Mouse (Mus musculus): ENCODE results near the gene Arhgdib. TPM values are rescaled to one million over a fixed set of nuclear protein-coding genes. Genes with fewer than 3 reads are reported as not detected.
"Not testable (repeated sequence)": the region's sequence is repeated elsewhere in the genome, so short reads cannot be mapped to it uniquely, and the experiment has no call there.

The Arhgdib gene
- polyA plus RNA-seq, 1 experiment from 2014 or later, result 16.6 TPM

- Histone ChIP-seq H3K27me3 (ENCODE audit: control insufficient read depth, insufficient read depth, low read length) (no peaks in the 10 kb centered on the region), H3K4me2 (ENCODE audit: low read length) (no peak overlapping the region), H3K27ac (replicated peaks; ENCODE audit: low read depth, low read length) (no peak overlapping the region), H3K9ac (replicated peaks; ENCODE audit: low read length) (no peak overlapping the region), H3K4me3 (replicated peaks; ENCODE audit: low read depth, low read length) (no peak overlapping the region), H3K4me1 (ENCODE audit: control insufficient read depth, insufficient read depth, low read length) (no peaks in the 10 kb centered on the region), H3K9me3 (ENCODE audit: control insufficient read depth, low read length) (no peaks in the 10 kb centered on the region), H3K36me3 (ENCODE audit: control insufficient read depth, insufficient read depth, low read length) (no peaks in the 10 kb centered on the region)
- ATAC-seq (ENCODE audit: low FRiP score, low TSS enrichment), result no peak
- DNase-seq, result no peak
- WGBS, result 70% methylated on average over 15 of the region's 15 CpGs
Observed at GRCm38 (mm10) chr6:136894532-136895339, 47.0 kb downstream of the Arhgdib start.

GRCm38 (mm10) chr6:136892002-136892401 is 49.7 kb downstream of the Arhgdib start:
- no peak overlapping the region for H3K4me3 ChIP-seq (replicated peaks; ENCODE audit: low read depth, low read length)
- no peaks in the 10 kb centered on the region for H3K4me1 ChIP-seq (ENCODE audit: control insufficient read depth, insufficient read depth, low read length)
- no peak overlapping the region for H3K9ac ChIP-seq (replicated peaks; ENCODE audit: low read length)
- 90% methylated on average over 2 of the region's 2 CpGs for WGBS
- no peaks in the 10 kb centered on the region for H3K27me3 ChIP-seq (ENCODE audit: control insufficient read depth, insufficient read depth, low read length)
- no peak overlapping the region for H3K27ac ChIP-seq (replicated peaks; ENCODE audit: low read depth, low read length)
- H3K9me3 ChIP-seq (ENCODE audit: control insufficient read depth, low read length), result no peaks in the 10 kb centered on the region
- no peaks in the 10 kb centered on the region for H3K36me3 ChIP-seq (ENCODE audit: control insufficient read depth, insufficient read depth, low read length)
- no peak for DNase-seq
- no peak for ATAC-seq (ENCODE audit: low FRiP score, low TSS enrichment)
- no peak overlapping the region for H3K4me2 ChIP-seq (ENCODE audit: low read length)

- H3K4me1 ChIP-seq (ENCODE audit: control insufficient read depth, insufficient read depth, low read length), result no peaks in the 10 kb centered on the region
- H3K9me3 ChIP-seq (ENCODE audit: control insufficient read depth, low read length), result no peaks in the 10 kb centered on the region
- H3K27me3 ChIP-seq (ENCODE audit: control insufficient read depth, insufficient read depth, low read length), result no peaks in the 10 kb centered on the region
- H3K4me2 ChIP-seq (ENCODE audit: low read length), result no peak overlapping the region
- no peak overlapping the region for H3K27ac ChIP-seq (replicated peaks; ENCODE audit: low read depth, low read length)
- no peak overlapping the region for H3K9ac ChIP-seq (replicated peaks; ENCODE audit: low read length)
- ATAC-seq (ENCODE audit: low FRiP score, low TSS enrichment), result no peak
- no peak for DNase-seq
- no peak overlapping the region for H3K4me3 ChIP-seq (replicated peaks; ENCODE audit: low read depth, low read length)
- 94% methylated on average over 6 of the region's 6 CpGs for WGBS
- no peaks in the 10 kb centered on the region for H3K36me3 ChIP-seq (ENCODE audit: control insufficient read depth, insufficient read depth, low read length)
Observed at GRCm38 (mm10) chr6:136889554-136889953, 52.1 kb downstream of the Arhgdib start.

- H3K4me1 ChIP-seq (ENCODE audit: control insufficient read depth, insufficient read depth, low read length), result no peaks in the 10 kb centered on the region
- no peak for DNase-seq
- no peak overlapping the region for H3K27ac ChIP-seq (replicated peaks; ENCODE audit: low read depth, low read length)
- H3K9me3 ChIP-seq (ENCODE audit: control insufficient read depth, low read length), result no peaks in the 10 kb centered on the region
- H3K27me3 ChIP-seq (ENCODE audit: control insufficient read depth, insufficient read depth, low read length), result no peaks in the 10 kb centered on the region
- ATAC-seq (ENCODE audit: low FRiP score, low TSS enrichment), result no peak
- no peak overlapping the region for H3K9ac ChIP-seq (replicated peaks; ENCODE audit: low read length)
- H3K4me3 ChIP-seq (replicated peaks; ENCODE audit: low read depth, low read length), result no peak overlapping the region
- WGBS, result 82% methylated on average over 6 of the region's 6 CpGs
- H3K36me3 ChIP-seq (ENCODE audit: control insufficient read depth, insufficient read depth, low read length), result no peaks in the 10 kb centered on the region
- H3K4me2 ChIP-seq (ENCODE audit: low read length), result no peak overlapping the region
Observed at GRCm38 (mm10) chr6:136889067-136889466, 52.6 kb downstream of the Arhgdib start.

- WGBS, result 85% methylated on average over 9 of the region's 9 CpGs
- ATAC-seq (ENCODE audit: low FRiP score, low TSS enrichment) (no peak), DNase-seq (no peak)
- H3K36me3 ChIP-seq (ENCODE audit: control insufficient read depth, insufficient read depth, low read length), result no peaks in the 10 kb centered on the region
- no peak overlapping the region for H3K27ac ChIP-seq (replicated peaks; ENCODE audit: low read depth, low read length)
- H3K4me3 ChIP-seq (replicated peaks; ENCODE audit: low read depth, low read length), result no peak overlapping the region
- H3K4me1 ChIP-seq (ENCODE audit: control insufficient read depth, insufficient read depth, low read length), result no peaks in the 10 kb centered on the region
- H3K9ac ChIP-seq (replicated peaks; ENCODE audit: low read length), result no peak overlapping the region
- no peak overlapping the region for H3K4me2 ChIP-seq (ENCODE audit: low read length)
- H3K9me3 ChIP-seq (ENCODE audit: control insufficient read depth, low read length), result no peaks in the 10 kb centered on the region
- H3K27me3 ChIP-seq (ENCODE audit: control insufficient read depth, insufficient read depth, low read length), result no peaks in the 10 kb centered on the region
Observed at GRCm38 (mm10) chr6:136887854-136888253, 53.8 kb downstream of the Arhgdib start.

GRCm38 (mm10) chr6:136884766-136885165 is 56.9 kb downstream of the Arhgdib start:
- 54% methylated on average over 1 of the region's 1 CpGs for WGBS
- H3K4me2 ChIP-seq (ENCODE audit: low read length); H3K4me3 ChIP-seq (replicated peaks; ENCODE audit: low read depth, low read length); H3K4me1 ChIP-seq (ENCODE audit: control insufficient read depth, insufficient read depth, low read length); H3K9ac ChIP-seq (replicated peaks; ENCODE audit: low read length); H3K27ac ChIP-seq (replicated peaks; ENCODE audit: low read depth, low read length); H3K36me3 ChIP-seq (ENCODE audit: control insufficient read depth, insufficient read depth, low read length); ATAC-seq (ENCODE audit: low FRiP score, low TSS enrichment); H3K27me3 ChIP-seq (ENCODE audit: control insufficient read depth, insufficient read depth, low read length); H3K9me3 ChIP-seq (ENCODE audit: control insufficient read depth, low read length); DNase-seq: not testable (repeated sequence)

- WGBS, result 92% methylated on average over 6 of the region's 6 CpGs
- no peak overlapping the region for H3K9ac ChIP-seq (replicated peaks; ENCODE audit: low read length)
- H3K9me3 ChIP-seq (ENCODE audit: control insufficient read depth, low read length), result no peaks in the 10 kb centered on the region
- no peak for ATAC-seq (ENCODE audit: low FRiP score, low TSS enrichment)
- no peaks in the 10 kb centered on the region for H3K27me3 ChIP-seq (ENCODE audit: control insufficient read depth, insufficient read depth, low read length)
- no peak for DNase-seq
- H3K27ac ChIP-seq (replicated peaks; ENCODE audit: low read depth, low read length), result no peak overlapping the region
- H3K36me3 ChIP-seq (ENCODE audit: control insufficient read depth, insufficient read depth, low read length), result no peaks in the 10 kb centered on the region
- H3K4me1 ChIP-seq (ENCODE audit: control insufficient read depth, insufficient read depth, low read length), result no peaks in the 10 kb centered on the region
- no peak overlapping the region for H3K4me3 ChIP-seq (replicated peaks; ENCODE audit: low read depth, low read length)
- H3K4me2 ChIP-seq (ENCODE audit: low read length), result no peak overlapping the region
Observed at GRCm38 (mm10) chr6:136883961-136884360, 57.7 kb downstream of the Arhgdib start.

- Histone ChIP-seq H3K4me3 (replicated peaks; ENCODE audit: low read depth, low read length) (no peak overlapping the region), H3K27ac (replicated peaks; ENCODE audit: low read depth, low read length) (no peak overlapping the region), H3K9me3 (ENCODE audit: control insufficient read depth, low read length) (no peaks in the 10 kb centered on the region), H3K4me1 (ENCODE audit: control insufficient read depth, insufficient read depth, low read length) (no peaks in the 10 kb centered on the region), H3K27me3 (ENCODE audit: control insufficient read depth, insufficient read depth, low read length) (no peaks in the 10 kb centered on the region), H3K4me2 (ENCODE audit: low read length) (no peak overlapping the region), H3K9ac (replicated peaks; ENCODE audit: low read length) (no peak overlapping the region), H3K36me3 (ENCODE audit: control insufficient read depth, insufficient read depth, low read length) (no peaks in the 10 kb centered on the region)
- WGBS, result 85% methylated on average over 3 of the region's 3 CpGs
- no peak for ATAC-seq (ENCODE audit: low FRiP score, low TSS enrichment)
- no peak for DNase-seq
Observed at GRCm38 (mm10) chr6:136883431-136883915, 58.2 kb downstream of the Arhgdib start.

GRCm38 (mm10) chr6:136881678-136882077 is 60.0 kb downstream of the Arhgdib start:
- ATAC-seq (ENCODE audit: low FRiP score, low TSS enrichment) (no peak), DNase-seq (no peak)
- WGBS, result 82% methylated on average over 8 of the region's 8 CpGs
- Histone ChIP-seq H3K36me3 (ENCODE audit: control insufficient read depth, insufficient read depth, low read length) (no peaks in the 10 kb centered on the region), H3K9ac (replicated peaks; ENCODE audit: low read length) (no peak overlapping the region), H3K27me3 (ENCODE audit: control insufficient read depth, insufficient read depth, low read length) (no peaks in the 10 kb centered on the region), H3K27ac (replicated peaks; ENCODE audit: low read depth, low read length) (no peak overlapping the region), H3K4me2 (ENCODE audit: low read length) (no peak overlapping the region), H3K4me3 (replicated peaks; ENCODE audit: low read depth, low read length) (no peak overlapping the region), H3K4me1 (ENCODE audit: control insufficient read depth, insufficient read depth, low read length) (no peaks in the 10 kb centered on the region), H3K9me3 (ENCODE audit: control insufficient read depth, low read length) (no peaks in the 10 kb centered on the region)

Data from midbrain, embryonic 14.5 days (tissue).